Mouse (Mus musculus): ENCODE results near the gene Stra6l. TPM values are rescaled to one million over a fixed set of nuclear protein-coding genes. Genes with fewer than 3 reads are reported as not detected.

The Stra6l gene
- polyA plus RNA-seq, 1 experiment from 2014 or later: 0.43 TPM

DNA sequence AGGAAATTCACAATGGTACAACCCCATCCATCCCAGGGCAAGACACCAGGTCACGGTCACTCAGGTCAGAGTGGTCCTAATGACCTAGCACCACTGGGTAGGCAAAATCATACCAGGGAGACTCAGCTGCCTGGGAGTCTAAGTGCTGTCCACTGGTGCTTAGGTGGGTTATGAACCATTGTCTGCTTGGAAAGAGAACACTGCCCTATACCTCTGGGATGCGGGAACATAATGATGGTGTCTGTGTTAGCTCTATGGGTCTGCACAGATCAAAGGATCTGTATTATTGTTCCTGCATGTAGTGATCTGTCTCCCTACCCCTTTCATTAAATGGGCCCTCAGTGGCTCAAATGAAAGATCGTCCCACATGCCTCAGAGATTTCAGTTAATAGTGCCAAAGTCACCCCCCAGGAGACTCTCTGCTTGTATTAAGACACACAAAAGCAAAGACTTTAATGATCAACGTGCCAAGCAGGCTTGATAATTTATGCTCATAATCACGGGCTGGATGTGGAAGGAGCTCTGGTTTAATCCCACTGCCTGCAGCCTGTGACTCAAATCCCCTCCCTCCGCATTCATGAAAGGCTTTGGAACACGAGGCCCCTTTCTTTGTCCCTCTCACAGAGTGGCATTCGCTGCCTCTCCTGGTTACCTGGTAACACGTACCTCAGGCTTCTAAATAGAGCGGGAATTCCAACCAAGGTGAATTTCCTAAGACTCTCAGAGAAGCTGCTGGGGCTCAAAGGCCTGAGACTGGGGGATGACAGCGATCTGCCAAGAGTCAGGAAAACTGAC is 25.5 kb upstream of the Stra6l start:
- H3K4me2 ChIP-seq (replicated peaks): peak overlapping the region; percentile 67
- peaks cover 71% of the 10 kb centered on the region for H3K4me1 ChIP-seq
- 15% methylated on average over 11 of the region's 11 CpGs for WGBS
- peak overlapping the region; percentile 92 for H3K27ac ChIP-seq
- H3K9ac ChIP-seq: peak overlapping the region; percentile 9; the same call in 1 of the 2 replicates
- no peaks in the 10 kb centered on the region for H3K36me3 ChIP-seq
- peaks cover 42% of the 10 kb centered on the region for H3K27me3 ChIP-seq
- ATAC-seq (ENCODE audit: low FRiP score): 0 out of 2 replicates have a peak, but pooled peaks have one; percentile 5
- H3K9me3 ChIP-seq (replicated peaks): no peaks in the 10 kb centered on the region
- peak overlapping the region; percentile 58; the same call in 1 of the 2 replicates for H3K4me3 ChIP-seq

DNA sequence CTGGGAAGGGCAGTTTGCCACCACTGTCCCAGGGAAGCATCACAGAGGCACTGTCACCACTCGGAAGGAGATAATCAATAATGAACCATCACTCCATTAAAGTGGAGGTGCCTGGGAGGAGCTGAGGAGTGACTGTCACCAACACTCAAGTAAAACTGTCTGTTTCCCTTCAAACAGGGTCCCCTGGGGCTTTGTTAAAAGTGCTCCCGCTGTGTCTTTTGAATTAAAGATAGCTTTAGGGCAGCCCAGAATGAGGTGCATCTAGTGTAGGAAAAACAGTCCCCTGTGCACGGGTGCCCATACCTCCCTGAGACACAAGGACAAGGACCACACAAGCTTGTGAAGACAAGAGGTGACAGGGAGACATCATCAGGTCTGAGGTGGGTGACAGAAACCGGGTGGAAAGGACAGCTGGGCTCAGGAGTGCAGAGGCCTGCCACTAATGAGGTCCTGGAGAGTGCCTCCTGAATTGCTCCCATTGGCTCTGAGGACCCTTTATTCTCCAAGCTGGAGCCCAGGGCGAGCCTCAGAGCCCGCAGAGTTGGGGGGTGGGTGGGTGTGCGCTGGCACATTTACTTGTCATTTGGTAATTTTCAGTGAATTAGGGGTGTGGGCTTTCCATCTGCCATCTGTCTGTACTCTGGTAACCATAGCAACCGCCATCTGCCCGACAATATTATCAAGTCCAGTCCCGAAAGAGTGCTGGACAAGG is 24.3 kb upstream of the Stra6l start:
- 6% methylated on average over 10 of the region's 10 CpGs for WGBS
- peaks cover 59% of the 10 kb centered on the region for H3K4me1 ChIP-seq
- peak overlapping the region; percentile 67 for H3K4me2 ChIP-seq (replicated peaks)
- no peaks in the 10 kb centered on the region for H3K36me3 ChIP-seq
- peak overlapping the region; percentile 92 for H3K27ac ChIP-seq
- H3K9me3 ChIP-seq (replicated peaks): no peaks in the 10 kb centered on the region
- peaks cover 50% of the 10 kb centered on the region for H3K27me3 ChIP-seq
- H3K9ac ChIP-seq: peak overlapping the region; percentile 86
- peak overlapping the region; percentile 58 for H3K4me3 ChIP-seq
- peak; percentile 75 for ATAC-seq (ENCODE audit: low FRiP score)

GRCm38 (mm10) chr4:45824761-45825556 is 23.5 kb upstream of the Stra6l start:
- ATAC-seq (ENCODE audit: low FRiP score): no peak
- WGBS: 23% methylated on average over 14 of the region's 14 CpGs
- Histone ChIP-seq H3K4me1 (peaks cover 55% of the 10 kb centered on the region), H3K9ac (peak overlapping the region; percentile 86), H3K36me3 (no peaks in the 10 kb centered on the region), H3K27ac (peak overlapping the region; percentile 92), H3K9me3 (replicated peaks) (no peaks in the 10 kb centered on the region), H3K4me3 (peak overlapping the region; percentile 58), H3K4me2 (replicated peaks) (peak overlapping the region; percentile 67), H3K27me3 (peaks cover 50% of the 10 kb centered on the region)

DNA sequence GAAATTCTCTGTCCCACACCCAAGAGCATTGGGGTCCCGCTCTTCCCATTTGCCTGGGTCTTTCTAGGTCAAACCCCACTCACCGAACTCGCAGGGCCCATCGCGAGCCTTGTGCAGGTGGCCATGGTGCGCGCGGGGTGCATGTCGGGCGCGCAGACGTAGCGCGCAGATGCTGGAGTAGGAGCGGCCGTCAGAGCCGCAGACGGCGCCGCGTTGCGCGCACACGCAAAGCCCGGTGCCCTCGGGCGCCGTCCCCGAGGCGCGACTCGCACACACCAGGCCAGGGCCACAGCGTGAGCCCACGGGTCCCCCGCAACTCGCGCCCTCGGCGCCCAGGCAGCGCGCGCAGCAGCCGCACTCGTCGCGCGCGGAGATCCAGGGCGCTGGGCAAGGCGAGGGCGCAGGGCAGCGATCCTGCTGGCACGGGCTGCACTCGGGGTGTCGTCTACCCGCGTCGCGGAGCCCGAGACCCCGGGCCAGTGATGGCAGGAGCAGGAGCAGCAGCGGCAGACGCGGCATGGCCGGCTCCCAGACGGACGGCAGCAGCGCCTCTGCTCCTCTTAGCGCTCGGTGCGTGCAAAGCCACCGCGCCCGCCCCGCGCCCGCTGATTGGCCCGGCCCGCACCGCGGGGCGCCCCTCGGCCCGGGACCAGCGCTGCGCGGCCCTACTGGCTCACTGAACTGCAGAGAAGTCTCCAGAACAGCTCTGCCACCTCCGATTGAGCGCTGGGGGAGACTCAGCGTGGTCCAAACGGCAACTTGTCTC is 22.0 kb upstream of the Stra6l start, which contains the start of gene Igfbpl1:
Gene Igfbpl1 (minus strand): TSS at position 649 of the 766 bp plus-strand sequence.
- Histone ChIP-seq H3K9me3 (replicated peaks) (no peaks in the 10 kb centered on the region), H3K4me2 (replicated peaks) (peak within 1 kb of the TSS; percentile 67), H3K36me3 (no peaks in the 10 kb centered on the region), H3K9ac (peak within 1 kb of the TSS; percentile 86), H3K27ac (peak within 1 kb of the TSS; percentile 92), H3K4me1 (peaks cover 56% of the 10 kb centered on the region), H3K27me3 (peaks cover 50% of the 10 kb centered on the region), H3K4me3 (peak within 1 kb of the TSS; percentile 58)
- WGBS: 1% methylated on average over 89 of the region's 91 CpGs
- ATAC-seq (ENCODE audit: low FRiP score): peak; percentile 14; the same call in 1 of the 2 replicates

- Histone ChIP-seq H3K9me3 (replicated peaks) (no peaks in the 10 kb centered on the region), H3K27ac (peak overlapping the region; percentile 88), H3K4me3 (no peak overlapping the region), H3K4me1 (peaks cover 32% of the 10 kb centered on the region), H3K4me2 (replicated peaks) (peak overlapping the region; percentile 5; the same call in 1 of the 2 replicates), H3K36me3 (no peaks in the 10 kb centered on the region), H3K27me3 (peaks cover 35% of the 10 kb centered on the region), H3K9ac (no peak overlapping the region)
- peak; percentile 47 for ATAC-seq (ENCODE audit: low FRiP score)
- WGBS: 24% methylated on average over 13 of the region's 13 CpGs
Observed at GRCm38 (mm10) chr4:45829907-45830759, 18.3 kb upstream of the Stra6l start.

GRCm38 (mm10) chr4:45831996-45832395 is 16.5 kb upstream of the Stra6l start:
- peaks cover 17% of the 10 kb centered on the region for H3K27me3 ChIP-seq
- no peak overlapping the region for H3K27ac ChIP-seq
- H3K4me1 ChIP-seq: peaks cover 24% of the 10 kb centered on the region
- WGBS: 87% methylated on average over 7 of the region's 7 CpGs
- no peaks in the 10 kb centered on the region for H3K36me3 ChIP-seq
- H3K9ac ChIP-seq: no peak overlapping the region
- H3K4me2 ChIP-seq (replicated peaks): no peak overlapping the region
- ATAC-seq (ENCODE audit: low FRiP score): no peak
- no peak overlapping the region for H3K4me3 ChIP-seq
- H3K9me3 ChIP-seq (replicated peaks): no peaks in the 10 kb centered on the region

GRCm38 (mm10) chr4:45833461-45833860 is 15.0 kb upstream of the Stra6l start:
- H3K4me3 ChIP-seq: no peak overlapping the region
- no peaks in the 10 kb centered on the region for H3K9me3 ChIP-seq (replicated peaks)
- H3K4me1 ChIP-seq: peaks cover 24% of the 10 kb centered on the region
- H3K27ac ChIP-seq: no peak overlapping the region
- 37% methylated on average over 5 of the region's 5 CpGs for WGBS
- no peak for ATAC-seq (ENCODE audit: low FRiP score)
- peaks cover 4% of the 10 kb centered on the region for H3K27me3 ChIP-seq
- H3K9ac ChIP-seq: no peak overlapping the region
- H3K4me2 ChIP-seq (replicated peaks): no peak overlapping the region
- no peaks in the 10 kb centered on the region for H3K36me3 ChIP-seq

- 51% methylated on average over 14 of the region's 14 CpGs for WGBS
- no peak overlapping the region for H3K4me2 ChIP-seq (replicated peaks)
- no peak for ATAC-seq (ENCODE audit: low FRiP score)
Observed at GRCm38 (mm10) chr4:45844355-45844754, 4.1 kb upstream of the Stra6l start.

DNA sequence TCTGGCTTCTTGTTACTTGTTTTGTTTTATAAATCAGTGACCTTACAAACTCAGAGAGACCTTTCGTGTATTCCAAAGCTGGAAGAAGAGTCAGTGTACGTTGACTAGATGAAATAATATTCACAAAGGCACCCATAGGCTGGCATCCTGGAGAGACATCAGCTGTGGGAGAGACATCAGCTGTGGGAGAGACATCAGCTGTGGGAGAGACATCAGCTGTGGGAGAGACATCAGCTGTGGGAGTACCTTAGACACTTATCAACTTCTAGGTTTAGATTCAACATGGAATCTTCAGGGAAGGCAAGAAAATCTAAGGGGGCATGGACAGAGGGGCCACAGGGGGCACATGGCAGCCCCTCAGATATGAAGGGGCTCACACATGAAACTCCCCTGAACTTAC is 2.2 kb upstream of the Stra6l start:
- WGBS: 93% methylated on average over 2 of the region's 2 CpGs
- ATAC-seq (ENCODE audit: low FRiP score): no peak
- H3K4me2 ChIP-seq (replicated peaks): no peak overlapping the region

More at GRCm38 (mm10) chr4:45844355-45844754, 4.1 kb upstream of the Stra6l start:
- Histone ChIP-seq H3K36me3 (no peaks in the 10 kb centered on the region), H3K4me3 (no peak overlapping the region), H3K27me3 (peaks cover 11% of the 10 kb centered on the region; the same call in 1 of the 2 replicates), H3K9me3 (replicated peaks) (no peaks in the 10 kb centered on the region), H3K27ac (no peak overlapping the region), H3K9ac (no peak overlapping the region), H3K4me1 (peaks cover 2% of the 10 kb centered on the region; the same call in 1 of the 2 replicates)

GRCm38 (mm10) chr4:45848825-45849156 is 327 bp downstream of the Stra6l start:
- H3K4me3 ChIP-seq: no peak overlapping the region
- no peak overlapping the region for H3K27ac ChIP-seq
- H3K9ac ChIP-seq: no peak overlapping the region
- H3K27me3 ChIP-seq: peaks cover 20% of the 10 kb centered on the region; the same call in 1 of the 2 replicates
- H3K9me3 ChIP-seq (replicated peaks): no peaks in the 10 kb centered on the region
- WGBS: 47% methylated on average over 10 of the region's 10 CpGs
- H3K4me1 ChIP-seq: peaks cover 10% of the 10 kb centered on the region; the same call in 1 of the 2 replicates
- H3K4me2 ChIP-seq (replicated peaks): no peak overlapping the region
- no peaks in the 10 kb centered on the region for H3K36me3 ChIP-seq
- ATAC-seq (ENCODE audit: low FRiP score): no peak

More for the DNA sequence above, 2.2 kb upstream of the Stra6l start:
- no peaks in the 10 kb centered on the region for H3K9me3 ChIP-seq (replicated peaks)
- no peak overlapping the region for H3K27ac ChIP-seq
- peaks cover 13% of the 10 kb centered on the region; the same call in 1 of the 2 replicates for H3K27me3 ChIP-seq
- H3K36me3 ChIP-seq: no peaks in the 10 kb centered on the region
- no peak overlapping the region for H3K9ac ChIP-seq
- peaks cover 4% of the 10 kb centered on the region; the same call in 1 of the 2 replicates for H3K4me1 ChIP-seq
- no peak overlapping the region for H3K4me3 ChIP-seq

Measured in hindbrain, embryonic 12.5 days (tissue).